Mouse (Mus musculus) liver, embryonic 11.5 days (tissue): ENCODE measurements at regions not wholly inside any gene's neighbourhood (a gene's known extent, or its start where the extent isn't known, plus 50 kb on each side); places are given as distances from the start of the nearest gene placed in this dataset.

Experiments
- ATAC-seq: fragments of 200-750 bp; cut with Nextera tagmentation; replicated peaks from 2 replicates; pipeline ENCODE4 v1.8.0; 2017; ENCODE audit warnings: moderate number of reproducible peaks, mild to moderate bottlenecking, moderate TSS enrichment, moderate library complexity; ENCODE audit not compliant: low FRiP score
- DNase-seq: peaks from one replicate; pipeline ENCODE4 v3.0.0-alpha.2; 2017; ENCODE audit warnings: low spot score
- H3K27ac ChIP-seq: fragments of 300-500 bp; sonication (generic); 2 replicates; pipeline ENCODE4 v1.5.1; 2014; ENCODE audit warnings: mild to moderate bottlenecking, low read depth, low read length, control low read depth
- H3K27me3 ChIP-seq: fragments of 300-500 bp; sonication (generic); replicated peaks from 2 replicates; pipeline ENCODE4 v1.6.1; 2014; ENCODE audit warnings: low read length, mixed read lengths; ENCODE audit not compliant: control insufficient read depth, insufficient read depth
- H3K36me3 ChIP-seq: fragments of 300-500 bp; sonication (generic); 2 replicates; pipeline ENCODE4 v1.6.1; 2014; ENCODE audit warnings: mild to moderate bottlenecking, low read length, moderate library complexity, mixed read lengths; ENCODE audit not compliant: control insufficient read depth, insufficient read depth
- H3K4me1 ChIP-seq: fragments of 300-500 bp; sonication (generic); replicated peaks from 2 replicates; pipeline ENCODE4 v1.6.1; 2014; ENCODE audit warnings: low read length, mixed read lengths; ENCODE audit not compliant: control insufficient read depth, insufficient read depth
- H3K4me2 ChIP-seq: fragments of 300-500 bp; sonication (generic); 2 replicates; pipeline ENCODE4 v1.6.1; 2014; ENCODE audit warnings: mild to moderate bottlenecking, control low read depth, moderate library complexity
- H3K4me3 ChIP-seq: fragments of 300-500 bp; sonication (generic); 2 replicates; pipeline ENCODE4 v1.5.1; 2014; ENCODE audit warnings: low read depth, low read length, control low read depth
- H3K9ac ChIP-seq: fragments of 300-500 bp; sonication (generic); 2 replicates; pipeline ENCODE4 v1.6.1; 2014; ENCODE audit warnings: low read depth, low read length, control low read depth
- H3K9me3 ChIP-seq: fragments of 300-500 bp; sonication (generic); 2 replicates; pipeline ENCODE4 v1.6.1; 2016; ENCODE audit warnings: low read length, inconsistent platforms, mixed read lengths; ENCODE audit not compliant: control insufficient read depth
- WGBS: fragments of 180-500 bp; shearing (Covaris S2); extraction: QIAGEN DNeasy Blood & Tissue Kit; methylation state at CpG from one replicate; pipeline ENCODE4 v1.1.7; 2014; 5-methylcytosine and 5-hydroxymethylcytosine counted together

DNA sequence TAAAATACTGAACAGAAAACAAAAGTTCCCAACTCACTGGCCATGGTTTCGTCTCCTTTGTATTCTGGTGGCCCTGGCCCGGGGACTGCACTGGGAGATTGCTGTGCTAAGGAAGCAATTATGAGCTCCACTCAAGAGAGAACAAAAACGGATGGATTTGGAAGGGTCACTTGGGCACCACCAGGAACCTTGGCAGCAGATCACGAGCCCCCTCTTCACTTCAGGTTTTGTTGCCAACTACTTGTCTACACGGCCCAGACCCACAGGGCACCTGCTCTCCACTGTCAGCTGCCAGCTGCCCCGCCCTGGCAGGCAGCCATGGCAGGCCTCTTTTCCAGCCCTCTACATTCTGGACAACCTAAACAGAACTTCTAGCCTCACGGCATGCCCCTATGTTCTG is 199.8 kb upstream of the Klf14 start:
- no peak overlapping the region for H3K9ac ChIP-seq
- H3K27me3 ChIP-seq: no peaks in the 10 kb centered on the region
- no peaks in the 10 kb centered on the region for H3K36me3 ChIP-seq
- H3K4me3 ChIP-seq: no peak overlapping the region
- no peaks in the 10 kb centered on the region for H3K4me1 ChIP-seq
- no peak overlapping the region for H3K27ac ChIP-seq
- ATAC-seq: no peak
- no peak overlapping the region for H3K4me2 ChIP-seq
- no peaks in the 10 kb centered on the region for H3K9me3 ChIP-seq
- DNase-seq: no peak
- 79% methylated on average over 7 of the region's 7 CpGs for WGBS

DNA sequence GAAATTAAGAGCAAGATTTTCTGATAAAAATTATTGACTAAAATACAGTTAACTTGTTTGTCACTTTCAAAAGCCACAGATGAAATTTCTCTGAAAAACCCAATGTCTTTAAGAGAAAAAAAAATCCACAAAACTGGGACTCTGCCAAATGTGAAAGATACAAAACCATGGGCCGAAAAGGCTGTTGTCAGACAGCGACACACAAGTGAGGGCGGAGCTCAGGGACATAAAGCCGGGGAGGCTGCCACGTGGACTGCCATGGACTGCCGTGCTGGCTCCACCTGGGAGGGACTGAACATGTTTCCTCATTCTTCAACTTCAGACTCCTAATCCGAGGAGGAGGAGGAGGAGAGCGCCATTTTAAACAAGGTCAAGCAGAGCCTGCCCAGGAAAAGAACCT is 200.4 kb upstream of the Klf14 start:
- Histone ChIP-seq H3K9ac (no peak overlapping the region), H3K27me3 (no peaks in the 10 kb centered on the region), H3K36me3 (no peaks in the 10 kb centered on the region), H3K9me3 (no peaks in the 10 kb centered on the region), H3K4me3 (no peak overlapping the region), H3K4me2 (no peak overlapping the region), H3K4me1 (no peaks in the 10 kb centered on the region), H3K27ac (no peak overlapping the region)
- no peak for ATAC-seq
- no peak for DNase-seq
- WGBS: 59% methylated on average over 8 of the region's 8 CpGs

DNA sequence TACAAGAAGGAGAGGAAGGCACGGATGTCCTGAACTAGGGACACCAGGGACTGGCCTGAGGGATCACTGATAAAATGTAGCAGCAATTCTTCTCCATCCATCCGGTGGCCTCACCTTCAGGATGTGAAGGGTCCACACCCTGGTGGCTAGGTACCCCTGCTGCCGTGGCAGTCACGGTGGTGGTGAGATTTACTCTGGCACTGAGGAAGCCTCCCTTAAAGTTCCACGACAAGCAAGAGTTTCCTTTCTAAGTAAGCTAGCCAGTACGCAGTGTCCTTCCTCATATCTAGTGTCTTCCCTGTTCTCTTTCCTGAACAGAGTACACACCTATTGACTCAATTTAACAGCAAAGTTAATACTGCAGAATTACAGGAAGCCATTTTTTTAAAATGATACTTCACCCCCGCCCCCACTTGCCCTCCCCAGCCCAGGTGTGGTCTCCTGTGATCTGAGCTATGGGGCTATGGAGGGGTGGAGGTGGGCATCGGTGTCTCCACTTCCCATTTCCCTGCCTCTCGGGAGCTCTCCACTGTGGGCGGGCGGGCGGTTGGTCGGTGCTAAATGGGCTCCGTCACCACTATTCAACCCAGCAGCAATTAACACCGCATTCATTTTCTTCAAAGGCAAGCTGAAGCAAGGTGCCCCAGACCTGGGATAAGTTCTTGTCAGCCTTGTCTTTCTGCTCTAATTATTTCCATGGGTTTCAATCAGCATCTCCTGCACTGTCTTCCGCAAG is 201.2 kb upstream of the Klf14 start:
- no peaks in the 10 kb centered on the region for H3K36me3 ChIP-seq
- no peak overlapping the region for H3K4me2 ChIP-seq
- no peaks in the 10 kb centered on the region for H3K4me1 ChIP-seq
- ATAC-seq (no peak), DNase-seq (no peak)
- no peaks in the 10 kb centered on the region for H3K9me3 ChIP-seq
- no peak overlapping the region for H3K27ac ChIP-seq
- no peak overlapping the region for H3K4me3 ChIP-seq
- H3K27me3 ChIP-seq: no peaks in the 10 kb centered on the region
- no peak overlapping the region for H3K9ac ChIP-seq
- 58% methylated on average over 16 of the region's 16 CpGs for WGBS

DNA sequence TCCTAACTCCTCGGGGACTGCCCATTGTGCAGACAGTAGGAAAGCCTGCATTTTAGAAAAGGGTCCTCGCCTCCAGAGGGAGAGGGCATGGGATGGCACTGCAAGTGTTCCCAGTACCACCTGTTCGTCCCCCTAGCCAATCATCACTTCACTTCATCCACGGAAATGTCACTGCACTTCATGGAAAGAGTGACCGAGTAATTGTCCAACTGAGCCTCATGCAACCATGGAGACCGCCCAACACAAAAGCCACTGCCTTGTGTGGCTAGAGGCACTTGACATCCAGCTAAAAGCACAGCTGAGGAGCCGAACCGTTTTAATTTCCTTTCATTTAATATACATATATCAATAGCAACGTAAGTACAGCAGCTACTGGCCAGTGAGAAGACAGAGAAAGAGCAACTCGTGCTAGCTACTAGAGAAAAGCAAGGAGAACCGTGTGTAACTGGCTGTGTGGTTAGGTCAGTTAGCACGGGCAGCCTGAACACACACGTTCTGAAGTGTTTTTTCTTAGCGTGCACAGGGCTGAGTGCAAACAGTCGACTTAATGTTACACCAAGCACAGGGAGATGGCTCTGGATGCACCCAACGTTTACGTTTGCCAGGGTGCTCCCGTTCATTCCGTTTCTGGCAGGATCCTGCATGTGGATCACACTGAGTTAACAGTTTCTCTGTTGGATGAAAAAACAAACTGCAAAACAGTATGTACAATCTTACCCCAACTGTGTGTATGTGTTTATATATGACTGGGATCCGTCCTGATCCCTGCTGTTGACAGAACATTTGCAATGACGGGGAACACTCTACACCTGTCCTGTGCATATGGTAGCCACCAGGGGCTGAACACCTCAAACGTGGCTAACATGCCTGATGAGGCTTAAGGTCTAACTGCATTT is 202.8 kb upstream of the Klf14 start:
- Histone ChIP-seq H3K9ac (no peak overlapping the region), H3K4me1 (no peaks in the 10 kb centered on the region), H3K36me3 (no peaks in the 10 kb centered on the region), H3K4me3 (no peak overlapping the region), H3K4me2 (no peak overlapping the region), H3K27me3 (no peaks in the 10 kb centered on the region), H3K27ac (no peak overlapping the region), H3K9me3 (no peaks in the 10 kb centered on the region)
- ATAC-seq (no peak), DNase-seq (no peak)
- WGBS: 76% methylated on average over 22 of the region's 22 CpGs

DNA sequence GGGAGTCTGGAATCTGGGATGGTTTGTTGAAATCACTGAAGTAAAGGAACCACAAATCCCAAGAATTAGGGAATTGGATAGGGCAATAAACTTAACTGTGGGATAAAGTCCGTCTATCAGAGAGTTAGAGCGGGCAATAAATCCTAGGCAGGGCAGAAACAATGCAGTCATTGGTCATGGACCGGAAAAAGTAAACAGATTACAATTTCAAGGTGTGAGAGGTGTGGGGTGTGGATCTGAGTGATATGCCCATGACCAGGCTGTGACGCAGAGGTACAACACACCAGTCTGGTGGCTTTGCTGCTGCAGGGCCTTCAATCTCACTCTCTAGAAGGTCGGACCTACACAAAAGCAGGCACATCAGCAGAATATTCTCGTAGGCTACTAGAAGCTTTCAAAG is 206.1 kb upstream of the Klf14 start:
- Histone ChIP-seq H3K4me3 (no peak overlapping the region), H3K4me1 (no peaks in the 10 kb centered on the region), H3K4me2 (no peak overlapping the region), H3K9me3 (no peaks in the 10 kb centered on the region), H3K27ac (no peak overlapping the region), H3K27me3 (no peaks in the 10 kb centered on the region), H3K36me3 (no peaks in the 10 kb centered on the region), H3K9ac (no peak overlapping the region)
- DNase-seq (no peak), ATAC-seq (no peak)
- WGBS: 84% methylated on average over 6 of the region's 6 CpGs

DNA sequence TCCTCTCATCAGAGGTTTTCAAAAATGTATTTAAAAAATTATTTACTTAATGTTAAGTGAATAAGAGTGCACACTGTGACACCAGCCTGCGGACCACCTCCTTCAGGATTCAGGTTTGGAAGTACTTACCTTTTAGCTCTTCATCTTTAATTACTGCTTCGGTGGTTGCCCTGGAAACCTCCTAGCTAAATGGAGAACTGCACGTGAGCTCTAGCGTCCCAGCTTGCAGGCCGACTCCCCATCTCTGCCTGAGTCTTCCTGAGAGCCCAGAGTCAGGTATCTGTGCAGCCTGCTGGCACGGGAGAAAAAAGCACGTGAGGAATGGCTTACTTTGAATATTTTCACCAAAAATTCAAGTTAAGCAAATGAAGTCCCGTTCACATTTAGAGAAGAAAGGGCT is 207.5 kb upstream of the Klf14 start:
- H3K4me1 ChIP-seq: no peaks in the 10 kb centered on the region
- H3K4me3 ChIP-seq: no peak overlapping the region
- DNase-seq (no peak), ATAC-seq (no peak)
- H3K9ac ChIP-seq: no peak overlapping the region
- no peak overlapping the region for H3K4me2 ChIP-seq
- no peaks in the 10 kb centered on the region for H3K9me3 ChIP-seq
- H3K27me3 ChIP-seq: no peaks in the 10 kb centered on the region
- H3K27ac ChIP-seq: no peak overlapping the region
- H3K36me3 ChIP-seq: no peaks in the 10 kb centered on the region
- 78% methylated on average over 8 of the region's 8 CpGs for WGBS

DNA sequence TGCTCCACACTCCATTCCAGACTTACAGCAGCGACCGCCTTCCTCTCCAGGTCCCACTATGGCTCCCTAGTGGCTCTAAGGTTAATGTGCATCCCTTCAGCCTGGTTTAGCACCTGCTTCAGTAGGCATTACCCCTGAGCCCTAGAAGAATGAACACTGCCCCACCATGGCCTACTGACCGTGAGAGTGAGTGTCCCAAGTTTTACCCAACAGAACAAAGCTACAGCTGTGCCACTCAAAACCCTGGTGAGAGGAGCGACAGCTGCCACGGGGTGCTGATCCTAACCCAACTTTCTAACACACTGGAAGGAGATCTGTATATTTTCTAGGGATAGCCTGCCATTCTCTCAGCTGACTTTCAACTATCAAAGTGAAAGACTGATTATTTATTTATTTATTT is 208.9 kb upstream of the Klf14 start:
- ATAC-seq (no peak), DNase-seq (no peak)
- Histone ChIP-seq H3K9ac (no peak overlapping the region), H3K36me3 (no peaks in the 10 kb centered on the region), H3K9me3 (no peaks in the 10 kb centered on the region), H3K4me2 (no peak overlapping the region), H3K4me3 (no peak overlapping the region), H3K27me3 (no peaks in the 10 kb centered on the region), H3K4me1 (no peaks in the 10 kb centered on the region), H3K27ac (no peak overlapping the region)
- 83% methylated on average over 5 of the region's 5 CpGs for WGBS

DNA sequence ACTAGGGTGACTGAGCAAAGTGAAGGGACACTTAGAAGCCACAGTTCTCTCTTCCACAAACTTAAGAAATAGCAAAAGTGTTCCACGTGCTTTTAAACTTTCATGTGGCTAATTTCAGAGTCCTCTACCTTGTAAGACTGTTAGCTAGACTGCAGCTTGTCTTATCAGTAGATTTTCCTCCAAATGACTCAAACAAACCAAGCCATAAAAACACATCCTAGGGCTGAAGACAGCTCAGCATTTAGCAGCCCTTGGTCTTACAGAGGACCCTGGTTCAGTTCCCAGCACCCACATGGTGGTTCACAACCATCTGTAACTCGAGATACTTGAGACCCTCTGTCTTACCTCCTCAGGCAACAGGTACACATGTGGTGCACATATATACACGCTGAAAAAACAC is 209.9 kb upstream of the Klf14 start:
- 77% methylated on average over 3 of the region's 3 CpGs for WGBS
- Histone ChIP-seq H3K4me1 (no peaks in the 10 kb centered on the region), H3K9ac (no peak overlapping the region), H3K4me2 (no peak overlapping the region), H3K27me3 (no peaks in the 10 kb centered on the region), H3K27ac (no peak overlapping the region), H3K9me3 (no peaks in the 10 kb centered on the region), H3K36me3 (no peaks in the 10 kb centered on the region), H3K4me3 (no peak overlapping the region)
- ATAC-seq (no peak), DNase-seq (no peak)

DNA sequence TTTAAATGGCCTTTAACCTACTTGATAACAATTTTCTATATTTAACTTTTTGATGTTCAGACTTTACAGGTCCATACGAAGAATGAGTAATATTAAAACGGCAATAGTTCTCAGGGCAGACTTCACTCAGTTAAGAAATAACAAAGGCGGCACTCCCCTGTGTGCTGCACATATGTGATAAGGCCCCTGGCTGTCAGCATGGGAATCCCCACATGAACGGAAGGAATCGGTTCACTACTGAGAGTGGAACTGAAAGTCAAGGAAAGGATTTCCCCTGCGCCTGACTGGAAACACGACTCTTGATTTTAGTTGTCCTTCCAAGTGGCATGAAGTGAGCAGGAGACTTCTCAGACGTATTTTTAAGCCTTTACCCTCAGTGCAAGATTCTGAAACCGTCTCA is 210.5 kb upstream of the Klf14 start:
- Histone ChIP-seq H3K4me1 (no peaks in the 10 kb centered on the region), H3K4me2 (peak overlapping the region; percentile 20; the same call in 1 of the 2 replicates), H3K9me3 (no peaks in the 10 kb centered on the region), H3K4me3 (no peak overlapping the region), H3K27ac (no peak overlapping the region), H3K9ac (no peak overlapping the region), H3K36me3 (no peaks in the 10 kb centered on the region), H3K27me3 (no peaks in the 10 kb centered on the region)
- peak; percentile 70; the same call in 1 of the 2 replicates for ATAC-seq
- no peak for DNase-seq
- 57% methylated on average over 9 of the region's 9 CpGs for WGBS
